Mouse (Mus musculus) heart, embryonic 12.5 days (tissue): Measurements from ENCODE around the gene Supt5. TPM values are rescaled to one million over a fixed set of nuclear protein-coding genes. Genes with fewer than 3 reads are reported as not detected.
"Not testable (repeated sequence)": the region's sequence is repeated elsewhere in the genome, so short reads cannot be mapped to it uniquely, and the experiment has no call there.

Experiments used
- ATAC-seq: fragments of 200-750 bp; cut with Nextera tagmentation; 2 replicates; pipeline ENCODE4 v1.8.0; 2017; ENCODE audit warnings: moderate TSS enrichment, moderate library complexity; ENCODE audit not compliant: insufficient number of reproducible peaks, low FRiP score
- H3K27ac ChIP-seq: fragments of 300-500 bp; sonication (generic); 2 replicates; pipeline ENCODE4 v1.5.1; 2016; ENCODE audit warnings: mild to moderate bottlenecking, moderate library complexity; ENCODE audit not compliant: poor library complexity, severe bottlenecking
- H3K27me3 ChIP-seq: fragments of 300-500 bp; sonication (generic); replicated peaks from 2 replicates; pipeline ENCODE4 v1.6.1; 2016; ENCODE audit warnings: mild to moderate bottlenecking, moderate library complexity
- H3K36me3 ChIP-seq: fragments of 300-500 bp; sonication (generic); 2 replicates; pipeline ENCODE4 v1.6.1; 2016; ENCODE audit warnings: mild to moderate bottlenecking, moderate library complexity
- H3K4me1 ChIP-seq: fragments of 300-500 bp; sonication (generic); replicated peaks from 2 replicates; pipeline ENCODE4 v1.6.1; 2016; ENCODE audit warnings: mild to moderate bottlenecking
- H3K4me2 ChIP-seq: fragments of 300-500 bp; sonication (generic); 2 replicates; pipeline ENCODE4 v1.6.1; 2016; ENCODE audit warnings: mild to moderate bottlenecking, moderate library complexity
- H3K4me3 ChIP-seq: fragments of 300-500 bp; sonication (generic); 2 replicates; pipeline ENCODE4 v1.5.1; 2016; ENCODE audit warnings: mild to moderate bottlenecking
- H3K9ac ChIP-seq: fragments of 300-500 bp; sonication (generic); 2 replicates; pipeline ENCODE4 v1.6.1; 2016; ENCODE audit warnings: mild to moderate bottlenecking, moderate library complexity
- H3K9me3 ChIP-seq: fragments of 300-500 bp; sonication (generic); replicated peaks from 2 replicates; pipeline ENCODE4 v1.6.1; 2016; ENCODE audit warnings: mild to moderate bottlenecking, moderate library complexity
- WGBS: fragments of 180-500 bp; shearing (Covaris S2); methylation state at CpG from one replicate; pipeline ENCODE4 v1.1.7; 2016; 5-methylcytosine and 5-hydroxymethylcytosine counted together
- polyA plus RNA-seq: library from polyadenylated mRNA; unstranded; fragments of >200 nt; fragmentation: Nextera tagmentation; extraction: Ambion mirVana; gene quantifications from 2 replicates; pipeline ENCODE4 v1.2.1, GENCODE M21; 2016

The Supt5 gene
- 73.4 and 76.7 TPM in 2 replicates for polyA plus RNA-seq

DNA sequence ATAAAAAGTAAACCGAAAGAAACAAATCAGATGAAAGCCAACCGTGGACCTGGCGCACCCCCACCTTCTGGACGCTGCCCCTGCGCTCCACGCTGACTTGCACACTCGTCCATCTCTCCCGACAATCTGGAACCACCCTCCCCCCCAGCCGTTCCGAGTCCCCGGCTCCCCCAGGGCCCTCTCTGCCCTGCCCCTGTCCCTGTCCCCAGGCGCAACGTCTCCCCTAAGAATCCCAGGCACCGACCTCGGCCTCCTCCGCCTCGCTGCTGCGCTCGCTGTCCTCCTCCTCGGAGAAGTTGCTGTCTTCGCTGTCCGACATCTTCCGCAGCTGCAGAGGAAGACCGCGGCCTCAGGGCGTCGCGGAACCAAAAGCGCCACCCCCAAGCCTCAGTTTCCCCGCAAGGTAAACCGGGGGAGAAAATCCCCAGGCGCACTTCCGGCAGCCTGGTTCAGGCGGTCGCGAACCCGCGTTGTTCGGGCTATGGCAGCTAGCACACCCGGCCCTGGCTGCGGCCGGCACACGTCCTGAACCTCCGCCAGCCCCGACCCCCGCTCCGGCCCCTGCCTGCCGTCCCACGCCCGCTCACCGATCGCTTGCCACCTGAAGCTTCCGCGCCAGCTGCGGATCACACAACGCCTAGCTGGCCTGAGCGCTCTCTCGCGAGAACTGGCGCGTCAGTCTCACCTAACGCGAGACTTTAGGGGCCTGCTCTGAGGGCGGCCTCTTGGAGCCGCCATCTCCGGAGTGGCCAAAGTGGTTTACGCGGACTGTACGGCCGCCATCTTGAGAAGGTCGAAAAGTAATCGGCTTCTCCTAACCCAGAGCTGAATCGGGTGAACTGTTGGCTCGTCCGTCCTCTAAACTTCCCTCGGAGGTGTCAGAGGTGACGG is at the start of gene Supt5:
TSS of gene Supt5 (minus strand) at position 639 of the 891 bp plus-strand sequence.
- peak within 1 kb of the TSS; percentile 95 for H3K4me2 ChIP-seq
- peak within 1 kb of the TSS; percentile 93 for H3K4me3 ChIP-seq
- H3K27ac ChIP-seq: peak within 1 kb of the TSS; percentile 90
- H3K9me3 ChIP-seq: no peaks in the 10 kb centered on the region
- WGBS: under 1% methylated on average over 77 of the region's 77 CpGs
- peak within 1 kb of the TSS; percentile 95 for H3K9ac ChIP-seq
- peaks cover 14% of the 10 kb centered on the region for H3K36me3 ChIP-seq
- peak; percentile 99 for ATAC-seq
- peaks cover 16% of the 10 kb centered on the region for H3K4me1 ChIP-seq
- H3K27me3 ChIP-seq: no peaks in the 10 kb centered on the region

- H3K27me3 ChIP-seq, H3K27ac ChIP-seq, H3K9ac ChIP-seq, H3K4me3 ChIP-seq, H3K9me3 ChIP-seq, H3K4me2 ChIP-seq, ATAC-seq: not testable (repeated sequence)
- H3K4me1 ChIP-seq: peaks cover 28% of the 10 kb centered on the region
- 90% methylated on average over 7 of the region's 7 CpGs for WGBS
- peaks cover 45% of the 10 kb centered on the region for H3K36me3 ChIP-seq
Observed at GRCm38 (mm10) chr7:28387384-28387783, 48.8 kb upstream of the Supt5 start.

DNA sequence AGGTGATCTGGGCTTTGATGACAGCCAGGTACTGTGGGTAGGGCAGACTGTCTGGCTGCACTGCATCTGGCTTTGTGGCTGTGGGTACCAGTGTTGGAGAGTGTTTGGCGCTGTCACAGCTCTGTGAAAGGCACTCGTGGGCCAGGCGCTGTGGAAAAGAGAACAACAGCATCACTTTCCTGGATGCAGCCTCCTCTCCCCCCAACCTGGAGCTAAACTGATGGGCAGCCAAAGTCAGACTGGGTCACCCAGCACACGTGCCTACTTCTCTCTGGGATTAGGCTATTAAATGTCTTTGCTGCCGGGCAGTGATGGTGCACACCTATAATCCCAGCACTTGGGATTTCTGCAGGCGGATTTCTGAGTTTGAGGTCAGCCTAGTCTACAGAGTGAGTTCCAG is 48.3 kb upstream of the Supt5 start:
- not testable (repeated sequence) for H3K27ac ChIP-seq, H3K9me3 ChIP-seq, ATAC-seq, H3K4me2 ChIP-seq, H3K27me3 ChIP-seq, H3K9ac ChIP-seq, H3K4me3 ChIP-seq
- peaks cover 45% of the 10 kb centered on the region for H3K36me3 ChIP-seq
- H3K4me1 ChIP-seq: peaks cover 29% of the 10 kb centered on the region
- WGBS: 84% methylated on average over 6 of the region's 6 CpGs

- 11% methylated on average over 4 of the region's 4 CpGs for WGBS
- Histone ChIP-seq H3K9ac (no peak overlapping the region), H3K36me3 (peaks cover 45% of the 10 kb centered on the region), H3K27ac (0 out of 2 replicates have a peak overlapping the region, but pooled peaks have one; percentile 3), H3K4me3 (no peak overlapping the region), H3K27me3 (no peaks in the 10 kb centered on the region), H3K9me3 (no peaks in the 10 kb centered on the region), H3K4me2 (no peak overlapping the region), H3K4me1 (peaks cover 29% of the 10 kb centered on the region)
- ATAC-seq: peak; percentile 54
Observed at GRCm38 (mm10) chr7:28386462-28386861, 47.9 kb upstream of the Supt5 start.

DNA sequence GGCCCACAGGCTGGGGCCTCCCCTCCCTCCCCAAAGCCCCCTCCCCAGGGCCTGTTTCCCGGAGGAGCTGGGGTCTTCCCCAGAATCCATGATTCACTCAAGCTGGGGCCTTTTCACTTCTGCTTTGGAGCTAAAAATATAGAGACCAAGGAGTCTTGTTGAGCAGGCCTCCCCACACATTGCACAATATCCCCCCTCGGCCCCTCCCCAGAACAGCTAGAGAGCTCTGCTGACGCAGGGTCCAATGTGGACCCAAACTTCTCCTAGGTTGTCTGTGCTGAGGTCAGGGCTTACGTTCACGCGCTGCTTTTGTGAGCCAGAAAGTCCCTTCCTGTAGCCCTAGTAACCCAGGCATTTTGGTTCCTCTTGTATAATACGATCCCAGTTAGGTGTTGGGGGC is 47.5 kb upstream of the Supt5 start:
- Histone ChIP-seq H3K9ac (no peak overlapping the region), H3K36me3 (peaks cover 45% of the 10 kb centered on the region), H3K4me2 (no peak overlapping the region), H3K27me3 (no peaks in the 10 kb centered on the region), H3K9me3 (no peaks in the 10 kb centered on the region), H3K27ac (peak overlapping the region; percentile 3; the same call in 1 of the 2 replicates), H3K4me3 (no peak overlapping the region), H3K4me1 (peaks cover 29% of the 10 kb centered on the region)
- 79% methylated on average over 7 of the region's 7 CpGs for WGBS
- ATAC-seq: no peak

GRCm38 (mm10) chr7:28385196-28385595 is 46.6 kb upstream of the Supt5 start:
- Histone ChIP-seq H3K27me3 (no peaks in the 10 kb centered on the region), H3K27ac (no peak overlapping the region), H3K4me1 (peaks cover 37% of the 10 kb centered on the region), H3K4me2 (no peak overlapping the region), H3K9ac (no peak overlapping the region), H3K9me3 (no peaks in the 10 kb centered on the region), H3K4me3 (no peak overlapping the region), H3K36me3 (peaks cover 38% of the 10 kb centered on the region)
- WGBS: 92% methylated on average over 9 of the region's 9 CpGs
- ATAC-seq: no peak

DNA sequence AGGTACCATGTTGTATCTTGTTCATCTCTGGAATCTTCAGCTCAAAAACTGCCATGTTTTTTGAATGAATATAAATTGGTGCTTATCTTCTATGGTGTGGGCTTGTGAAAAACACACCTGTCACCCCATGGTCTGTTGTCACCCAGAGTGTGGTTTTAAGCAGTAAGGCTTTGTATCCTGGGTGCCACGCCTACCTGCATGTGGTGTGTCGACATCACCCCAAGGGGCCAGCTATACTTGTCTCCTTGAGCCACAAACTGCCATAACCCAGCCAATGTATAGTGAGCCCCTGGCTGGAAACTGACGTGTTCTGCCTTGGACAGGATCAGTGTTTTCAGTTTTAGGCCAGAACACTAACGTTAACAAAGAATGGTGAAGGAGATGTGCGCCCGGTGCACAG is 45.6 kb upstream of the Supt5 start:
- H3K9ac ChIP-seq: no peak overlapping the region
- no peak for ATAC-seq
- H3K9me3 ChIP-seq: no peaks in the 10 kb centered on the region
- H3K27me3 ChIP-seq: no peaks in the 10 kb centered on the region
- H3K4me3 ChIP-seq: no peak overlapping the region
- WGBS: 83% methylated on average over 6 of the region's 6 CpGs
- peaks cover 43% of the 10 kb centered on the region for H3K4me1 ChIP-seq
- H3K4me2 ChIP-seq: no peak overlapping the region
- H3K36me3 ChIP-seq: peaks cover 28% of the 10 kb centered on the region
- no peak overlapping the region for H3K27ac ChIP-seq

- Histone ChIP-seq H3K9me3 (no peaks in the 10 kb centered on the region), H3K36me3 (peaks cover 23% of the 10 kb centered on the region), H3K4me1 (peaks cover 43% of the 10 kb centered on the region), H3K27ac (peak overlapping the region; percentile 100), H3K4me2 (peak overlapping the region; percentile 76; the same call in 1 of the 2 replicates), H3K9ac (0 out of 2 replicates have a peak overlapping the region, but pooled peaks have one; percentile 78), H3K27me3 (no peaks in the 10 kb centered on the region), H3K4me3 (no peak overlapping the region)
- no peak for ATAC-seq
- WGBS: 67% methylated on average over 4 of the region's 4 CpGs
Observed at GRCm38 (mm10) chr7:28383606-28384005, 45.1 kb upstream of the Supt5 start.

DNA sequence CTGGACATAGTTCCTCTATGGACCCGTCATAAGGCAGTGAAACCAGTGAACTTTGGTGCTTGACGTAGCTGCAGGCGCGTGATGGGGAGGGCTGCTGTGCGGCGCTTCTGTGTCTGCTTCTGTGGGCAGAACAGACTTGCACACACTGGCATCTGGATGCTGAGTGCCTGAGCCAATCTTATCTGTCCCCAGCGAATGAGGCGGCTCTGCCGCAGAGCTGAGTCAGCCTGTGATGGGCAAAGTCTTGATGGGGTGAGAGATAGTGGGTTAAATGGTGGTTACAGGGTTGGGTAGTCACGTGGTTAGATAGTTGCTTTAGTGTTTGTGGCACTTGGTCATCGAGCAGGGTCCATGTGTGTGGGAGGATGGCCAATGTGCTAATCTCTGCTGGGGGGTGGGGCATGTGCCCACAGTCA is 44.4 kb upstream of the Supt5 start:
- 9% methylated on average over 11 of the region's 11 CpGs for WGBS
- Histone ChIP-seq H3K4me1 (peaks cover 47% of the 10 kb centered on the region), H3K27ac (peak overlapping the region; percentile 100), H3K36me3 (peaks cover 16% of the 10 kb centered on the region), H3K9ac (peak overlapping the region; percentile 78; the same call in 1 of the 2 replicates), H3K4me2 (peak overlapping the region; percentile 76), H3K9me3 (no peaks in the 10 kb centered on the region), H3K27me3 (no peaks in the 10 kb centered on the region), H3K4me3 (peak overlapping the region; percentile 40)
- peak; percentile 34 for ATAC-seq

DNA sequence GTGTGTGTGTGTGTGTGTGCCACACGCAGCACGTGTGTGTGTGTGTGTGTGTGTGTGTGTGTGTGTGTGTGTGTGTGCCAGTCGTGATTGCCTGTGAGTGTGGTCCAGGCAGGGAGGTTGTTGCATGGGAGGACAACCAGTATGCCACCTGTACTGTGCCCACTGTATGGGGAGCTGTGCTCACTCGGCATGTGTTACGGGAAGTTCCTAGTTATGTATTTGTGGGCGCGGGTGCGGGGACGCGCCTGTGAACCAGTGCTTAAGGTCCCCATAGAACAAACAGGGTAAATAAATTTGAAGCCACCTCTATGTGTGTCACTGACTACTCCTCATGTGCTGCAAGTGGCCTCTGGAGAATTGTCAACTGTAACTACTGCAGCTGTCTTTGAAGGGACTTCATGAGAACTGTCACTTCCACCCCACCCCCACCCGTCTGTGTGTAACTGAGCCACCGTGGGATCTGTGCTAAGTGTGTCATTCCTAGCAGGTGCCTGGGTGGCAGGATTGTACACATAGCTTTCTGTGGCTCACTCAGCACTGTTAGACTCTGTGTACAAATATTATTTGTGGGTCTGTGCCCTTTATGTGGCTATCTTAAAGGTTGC is 43.9 kb upstream of the Supt5 start:
- Histone ChIP-seq H3K36me3 (peaks cover 14% of the 10 kb centered on the region), H3K27me3 (no peaks in the 10 kb centered on the region), H3K9me3 (no peaks in the 10 kb centered on the region), H3K27ac (peak overlapping the region; percentile 100), H3K4me1 (peaks cover 53% of the 10 kb centered on the region), H3K9ac (peak overlapping the region; percentile 78), H3K4me2 (peak overlapping the region; percentile 76), H3K4me3 (peak overlapping the region; percentile 40)
- 50% methylated on average over 9 of the region's 12 CpGs for WGBS
- ATAC-seq: no peak

- Histone ChIP-seq H3K27me3 (no peaks in the 10 kb centered on the region), H3K4me2 (peak overlapping the region; percentile 76), H3K9me3 (no peaks in the 10 kb centered on the region), H3K9ac (peak overlapping the region; percentile 78), H3K4me1 (peaks cover 58% of the 10 kb centered on the region), H3K27ac (peak overlapping the region; percentile 100), H3K36me3 (peaks cover 17% of the 10 kb centered on the region), H3K4me3 (peak overlapping the region; percentile 40)
- ATAC-seq: peak; percentile 68
- WGBS: 0% methylated on average over 20 of the region's 20 CpGs
Observed at GRCm38 (mm10) chr7:28381938-28382337, 43.4 kb upstream of the Supt5 start.
